Mouse (Mus musculus) heart, adult 2 months (tissue): ENCODE data around the gene Vps37b.

Source experiments
- CTCF ChIP-seq: fragments of 200-600 bp; IDR thresholded peaks from 2 replicates; pipeline ENCODE4 v1.8.1; 2022; ENCODE audit warnings: antibody characterized with exemption, mild to moderate bottlenecking, moderate library complexity
- EP300 ChIP-seq: fragments of 200-500 bp; IDR thresholded peaks from 2 replicates; pipeline ENCODE4 v1.6.1; 2011; ENCODE audit warnings: low read depth, low read length, control low read depth; ENCODE audit not compliant: insufficient read depth
- POLR2A ChIP-seq: fragments of 200-500 bp; IDR thresholded peaks from 2 replicates; pipeline ENCODE4 v1.6.1; 2011; ENCODE audit warnings: mild to moderate bottlenecking, low read depth, low read length, control low read depth; ENCODE audit not compliant: insufficient read depth

GRCm38 (mm10) chr5:123996695-123997094 lies 35.4 kb downstream of the Vps37b start:
- TF ChIP-seq POLR2A (no peak), CTCF (no peak), EP300 (no peak)
